Mouse (Mus musculus) B cell, adult 2 months (primary cell): ENCODE data around the gene Coro1c.
A peak's percentile ranks its signal among the peaks of the same experiment; 100 is the strongest.

Source experiments
- DNase-seq, 2 experiments: peaks; one replicate each; pipeline ENCODE4 v3.0.0; 2022

Coro1c gene

GRCm38 (mm10) chr5:113921310-113922166 lies 13.0 kb upstream of the Coro1c start:
- no peak for DNase-seq

- no peak for DNase-seq
Measured at GRCm38 (mm10) chr5:113919060-113919459, 10.5 kb upstream of the Coro1c start.

- DNase-seq, result peak; percentile 19 to 23
Measured at GRCm38 (mm10) chr5:113918654-113919053, 10.1 kb upstream of the Coro1c start.

- DNase-seq, result no peak
Measured at GRCm38 (mm10) chr5:113910705-113911104, 2.1 kb upstream of the Coro1c start.

GRCm38 (mm10) chr5:113910065-113910701 lies 1.6 kb upstream of the Coro1c start:
- no peak for DNase-seq

GRCm38 (mm10) chr5:113907786-113908567 lies 581 bp downstream of the Coro1c start:
- peak; percentile 82 to 83 for DNase-seq

- DNase-seq, result peak; percentile 65 to 71
Measured at GRCm38 (mm10) chr5:113906958-113907735, 1.4 kb downstream of the Coro1c start.

- DNase-seq, result no peak
Measured at GRCm38 (mm10) chr5:113904987-113905386, 3.6 kb downstream of the Coro1c start.

GRCm38 (mm10) chr5:113902983-113903382 lies 5.6 kb downstream of the Coro1c start:
- no peak for DNase-seq

GRCm38 (mm10) chr5:113902017-113902416 lies 6.5 kb downstream of the Coro1c start:
- DNase-seq, result no peak

GRCm38 (mm10) chr5:113901074-113901571 lies 7.4 kb downstream of the Coro1c start:
- DNase-seq, result no peak

- no peak for DNase-seq
Measured at GRCm38 (mm10) chr5:113899543-113899942, 9.0 kb downstream of the Coro1c start.

- DNase-seq, result no peak
Measured at GRCm38 (mm10) chr5:113892005-113892404, 16.6 kb downstream of the Coro1c start.

- no peak for DNase-seq
Measured at GRCm38 (mm10) chr5:113890874-113891273, 17.7 kb downstream of the Coro1c start.

- DNase-seq, result no peak
Measured at GRCm38 (mm10) chr5:113889912-113890311, 18.6 kb downstream of the Coro1c start.

GRCm38 (mm10) chr5:113889181-113889906 lies 19.2 kb downstream of the Coro1c start:
- no peak for DNase-seq

- DNase-seq, result no peak
Measured at GRCm38 (mm10) chr5:113888186-113888795, 20.3 kb downstream of the Coro1c start.

GRCm38 (mm10) chr5:113887132-113887531 lies 21.4 kb downstream of the Coro1c start:
- DNase-seq, result no peak

GRCm38 (mm10) chr5:113885623-113886022 lies 22.9 kb downstream of the Coro1c start:
- no peak for DNase-seq

GRCm38 (mm10) chr5:113884750-113885149 lies 23.8 kb downstream of the Coro1c start:
- no peak for DNase-seq

GRCm38 (mm10) chr5:113883384-113883771 lies 25.2 kb downstream of the Coro1c start:
- DNase-seq, result no peak
